Mouse (Mus musculus): ENCODE measurements around the gene Krt34. TPM values are rescaled to one million over a fixed set of nuclear protein-coding genes. Genes with fewer than 3 reads are reported as not detected.

Krt34 gene
- polyA plus RNA-seq, 1 experiment from 2014 or later, result not detected

GRCm38 (mm10) chr11:100046303-100046866 is 5.0 kb upstream of the Krt34 start:
- Histone ChIP-seq H3K9ac (no peak overlapping the region), H3K27ac (no peak overlapping the region), H3K36me3 (no peaks in the 10 kb centered on the region), H3K4me1 (replicated peaks) (peaks cover 7% of the 10 kb centered on the region), H3K4me3 (no peak overlapping the region), H3K27me3 (no peaks in the 10 kb centered on the region), H3K9me3 (replicated peaks) (no peaks in the 10 kb centered on the region), H3K4me2 (0 out of 2 replicates have a peak overlapping the region, but pooled peaks have one; percentile 8)
- no peak for ATAC-seq (replicated peaks; ENCODE audit: insufficient number of reproducible peaks, insufficient read depth, low FRiP score, low read depth)
- 39% methylated on average over 6 of the region's 6 CpGs for WGBS

DNA sequence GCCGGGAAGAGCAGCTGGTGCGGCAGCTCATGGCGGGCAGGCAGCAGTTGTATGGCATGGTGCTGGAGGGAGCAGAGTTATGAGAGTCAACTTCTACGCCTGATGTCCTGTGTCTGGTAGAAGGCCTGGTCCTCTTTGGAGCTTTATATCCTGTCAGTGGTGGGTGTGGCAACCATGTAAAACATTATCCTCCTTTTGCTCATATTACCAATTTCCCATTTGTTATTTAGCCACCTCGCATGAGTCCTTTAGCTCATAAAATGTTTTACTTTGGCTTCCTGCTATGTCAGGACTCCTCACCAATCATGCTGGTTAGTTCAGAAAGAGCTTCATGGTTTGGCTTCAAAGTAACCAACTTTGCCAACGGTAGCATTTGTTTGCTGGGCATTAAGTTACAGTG is 11.6 kb downstream of the Krt34 start, which contains the start of gene Krt33b:
Gene Krt33b (minus strand): TSS at position 101 of the 400 bp plus-strand sequence.
- H3K36me3 ChIP-seq, result no peaks in the 10 kb centered on the region
- no peaks in the 10 kb centered on the region for H3K4me1 ChIP-seq (replicated peaks)
- WGBS, result 84% methylated on average over 6 of the region's 6 CpGs
- H3K4me3 ChIP-seq, result no peak within 1 kb of the TSS
- H3K4me2 ChIP-seq, result no peak within 1 kb of the TSS
- H3K27me3 ChIP-seq, result no peaks in the 10 kb centered on the region
- H3K9me3 ChIP-seq (replicated peaks), result no peaks in the 10 kb centered on the region
- H3K27ac ChIP-seq, result no peak within 1 kb of the TSS
- ATAC-seq (replicated peaks; ENCODE audit: insufficient number of reproducible peaks, insufficient read depth, low FRiP score, low read depth), result no peak
- H3K9ac ChIP-seq, result no peak within 1 kb of the TSS

DNA sequence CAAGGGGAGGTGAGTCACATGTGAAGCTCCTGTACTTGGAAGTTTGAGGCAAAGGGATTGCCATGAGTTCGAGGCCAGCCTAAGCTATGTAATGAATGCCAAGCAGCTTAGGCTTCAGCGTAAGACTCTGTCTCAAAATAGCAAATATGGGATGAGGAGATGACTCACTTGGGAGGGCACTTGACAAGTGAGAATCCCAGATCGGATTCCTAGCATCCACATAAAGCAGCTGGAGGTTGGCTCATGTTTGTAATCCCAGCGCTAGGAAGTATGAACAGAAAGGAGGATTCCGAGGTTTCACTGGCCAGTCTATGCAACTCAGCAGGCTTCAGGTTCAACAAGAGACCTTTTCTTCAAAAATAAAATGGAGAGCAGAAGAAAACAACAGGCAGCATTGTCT is 19.9 kb downstream of the Krt34 start:
- WGBS, result 52% methylated on average over 5 of the region's 5 CpGs
- no peaks in the 10 kb centered on the region for H3K4me1 ChIP-seq (replicated peaks)
- no peaks in the 10 kb centered on the region for H3K9me3 ChIP-seq (replicated peaks)
- no peaks in the 10 kb centered on the region for H3K36me3 ChIP-seq
- ATAC-seq (replicated peaks; ENCODE audit: insufficient number of reproducible peaks, insufficient read depth, low FRiP score, low read depth), result no peak
- H3K4me3 ChIP-seq, result no peak overlapping the region
- H3K9ac ChIP-seq, result no peak overlapping the region
- H3K27me3 ChIP-seq, result no peaks in the 10 kb centered on the region
- no peak overlapping the region for H3K4me2 ChIP-seq
- H3K27ac ChIP-seq, result no peak overlapping the region

DNA sequence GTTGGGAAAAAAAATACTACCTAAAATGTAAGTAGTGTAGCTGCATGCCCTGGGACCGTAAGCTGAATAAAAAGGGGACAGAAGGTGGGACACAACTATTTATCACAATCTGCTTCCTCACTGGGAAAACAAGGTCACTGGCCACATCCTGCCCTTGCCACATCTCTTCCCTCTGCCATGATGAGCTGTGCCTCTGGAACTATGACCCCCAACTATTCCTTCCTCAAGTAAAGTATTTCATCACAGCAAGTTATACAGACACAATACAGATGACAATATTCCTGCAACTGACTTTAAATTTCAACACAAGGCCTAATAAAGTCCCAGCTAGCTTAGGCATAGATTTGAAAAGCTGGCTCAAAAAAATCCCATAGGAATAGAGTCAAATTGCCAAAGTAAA is 21.9 kb downstream of the Krt34 start:
- ATAC-seq (replicated peaks; ENCODE audit: insufficient number of reproducible peaks, insufficient read depth, low FRiP score, low read depth), result no peak
- Histone ChIP-seq H3K4me1 (replicated peaks) (no peaks in the 10 kb centered on the region), H3K36me3 (no peaks in the 10 kb centered on the region), H3K27ac (no peak overlapping the region), H3K4me3 (no peak overlapping the region), H3K9ac (no peak overlapping the region), H3K4me2 (no peak overlapping the region), H3K27me3 (no peaks in the 10 kb centered on the region), H3K9me3 (replicated peaks) (no peaks in the 10 kb centered on the region)
- WGBS, result 81% methylated on average over 1 of the region's 1 CpGs

- Histone ChIP-seq H3K27ac (no peak within 1 kb of the TSS), H3K4me2 (no peak within 1 kb of the TSS), H3K9ac (no peak within 1 kb of the TSS), H3K36me3 (no peaks in the 10 kb centered on the region), H3K9me3 (replicated peaks) (no peaks in the 10 kb centered on the region), H3K4me1 (replicated peaks) (no peaks in the 10 kb centered on the region), H3K27me3 (no peaks in the 10 kb centered on the region), H3K4me3 (no peak within 1 kb of the TSS)
- 78% methylated on average over 4 of the region's 4 CpGs for WGBS
- no peak for ATAC-seq (replicated peaks; ENCODE audit: insufficient number of reproducible peaks, insufficient read depth, low FRiP score, low read depth)
Observed at GRCm38 (mm10) chr11:100016112-100016511, 25.2 kb downstream of the Krt34 start, which contains the start of gene Krt33a. Gene Krt33a (minus strand): TSS chr11:100016212.

DNA sequence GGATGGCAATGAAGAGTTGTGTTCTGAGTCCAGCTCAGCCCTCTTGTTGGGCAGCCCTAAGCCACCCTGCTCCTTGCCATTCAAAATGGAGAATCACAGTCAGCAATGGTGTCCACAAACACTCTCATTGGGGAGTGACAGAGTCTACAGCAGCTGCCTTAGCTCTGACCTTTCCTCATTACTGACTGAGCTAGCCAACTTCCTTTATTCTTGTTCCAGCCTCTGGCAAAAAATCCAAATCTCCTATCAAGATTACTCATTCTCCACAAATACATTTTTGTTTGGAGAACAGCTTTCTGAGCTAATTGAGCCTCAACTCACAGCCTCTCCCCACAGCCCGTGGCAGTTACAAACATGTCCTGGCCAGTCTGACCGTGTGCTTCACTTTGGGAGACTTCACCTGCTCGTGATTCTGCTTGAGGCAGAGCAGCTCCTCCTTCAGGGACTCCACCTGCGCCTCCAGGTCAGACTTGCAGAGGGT is 27.6 kb downstream of the Krt34 start:
- no peaks in the 10 kb centered on the region; the same call in 1 of the 2 replicates for H3K27me3 ChIP-seq
- H3K9me3 ChIP-seq (replicated peaks), result no peaks in the 10 kb centered on the region
- no peak overlapping the region for H3K27ac ChIP-seq
- no peak overlapping the region for H3K4me3 ChIP-seq
- no peak overlapping the region for H3K9ac ChIP-seq
- ATAC-seq (replicated peaks; ENCODE audit: insufficient number of reproducible peaks, insufficient read depth, low FRiP score, low read depth), result no peak
- 68% methylated on average over 4 of the region's 4 CpGs for WGBS
- no peaks in the 10 kb centered on the region for H3K36me3 ChIP-seq
- no peaks in the 10 kb centered on the region for H3K4me1 ChIP-seq (replicated peaks)
- H3K4me2 ChIP-seq, result no peak overlapping the region

DNA sequence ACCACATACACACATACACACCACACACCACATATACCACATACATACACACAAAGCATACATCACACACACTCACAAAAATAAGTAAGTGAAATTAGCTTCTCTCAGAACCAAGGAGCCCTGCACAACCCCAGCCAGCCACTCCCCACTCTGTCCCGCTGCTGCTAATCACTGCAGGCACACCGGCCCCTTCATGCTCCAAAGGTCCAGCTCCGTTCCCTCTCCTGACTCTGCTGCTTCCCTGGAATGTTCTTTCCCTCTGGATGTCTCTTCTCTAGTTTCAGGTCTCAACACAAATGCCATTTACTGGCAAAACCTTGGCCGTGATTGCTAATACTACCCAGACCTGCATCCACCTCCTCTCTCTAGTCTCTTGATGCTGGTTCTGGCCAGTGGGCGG is 30.7 kb downstream of the Krt34 start:
- H3K9me3 ChIP-seq (replicated peaks), result no peaks in the 10 kb centered on the region
- H3K27ac ChIP-seq, result no peak overlapping the region
- H3K4me1 ChIP-seq (replicated peaks), result no peaks in the 10 kb centered on the region
- H3K4me2 ChIP-seq, result no peak overlapping the region
- WGBS, result 68% methylated on average over 5 of the region's 5 CpGs
- H3K9ac ChIP-seq, result no peak overlapping the region
- no peak overlapping the region for H3K4me3 ChIP-seq
- no peaks in the 10 kb centered on the region; the same call in 1 of the 2 replicates for H3K27me3 ChIP-seq
- ATAC-seq (replicated peaks; ENCODE audit: insufficient number of reproducible peaks, insufficient read depth, low FRiP score, low read depth), result no peak
- H3K36me3 ChIP-seq, result no peaks in the 10 kb centered on the region

DNA sequence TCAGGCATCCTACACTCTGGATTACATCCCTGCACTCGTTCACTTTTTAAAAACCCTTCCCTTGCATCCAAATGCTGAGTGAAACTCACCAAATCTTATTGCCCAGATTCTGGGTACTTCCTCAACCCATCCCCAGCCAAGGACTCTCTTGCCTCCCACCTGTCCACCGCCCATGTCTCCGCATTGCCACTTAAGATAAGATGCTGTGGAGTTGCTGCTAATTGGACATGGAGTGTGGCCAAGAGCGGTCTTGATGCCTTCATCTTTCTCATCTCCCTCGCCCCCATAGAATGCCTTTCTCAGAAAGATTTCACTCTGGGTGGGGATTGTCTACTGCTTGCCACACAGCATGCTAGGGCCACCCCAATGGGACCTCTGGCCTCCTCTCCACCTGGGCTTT is 33.0 kb downstream of the Krt34 start:
- H3K27me3 ChIP-seq, result no peaks in the 10 kb centered on the region; the same call in 1 of the 2 replicates
- 66% methylated on average over 5 of the region's 5 CpGs for WGBS
- no peaks in the 10 kb centered on the region for H3K36me3 ChIP-seq
- no peak overlapping the region for H3K9ac ChIP-seq
- H3K4me2 ChIP-seq, result no peak overlapping the region
- H3K27ac ChIP-seq, result no peak overlapping the region
- no peak overlapping the region for H3K4me3 ChIP-seq
- no peak for ATAC-seq (replicated peaks; ENCODE audit: insufficient number of reproducible peaks, insufficient read depth, low FRiP score, low read depth)
- H3K4me1 ChIP-seq (replicated peaks), result no peaks in the 10 kb centered on the region
- H3K9me3 ChIP-seq (replicated peaks), result no peaks in the 10 kb centered on the region

- H3K9ac ChIP-seq, result no peak overlapping the region
- no peak overlapping the region for H3K27ac ChIP-seq
- H3K36me3 ChIP-seq, result no peaks in the 10 kb centered on the region
- H3K4me1 ChIP-seq (replicated peaks), result no peaks in the 10 kb centered on the region
- 49% methylated on average over 3 of the region's 3 CpGs for WGBS
- no peak overlapping the region for H3K4me2 ChIP-seq
- no peak for ATAC-seq (replicated peaks; ENCODE audit: insufficient number of reproducible peaks, insufficient read depth, low FRiP score, low read depth)
- H3K4me3 ChIP-seq, result no peak overlapping the region
- H3K9me3 ChIP-seq (replicated peaks), result no peaks in the 10 kb centered on the region
- H3K27me3 ChIP-seq, result no peaks in the 10 kb centered on the region; the same call in 1 of the 2 replicates
Observed at GRCm38 (mm10) chr11:100006624-100007023, 34.7 kb downstream of the Krt34 start.

DNA sequence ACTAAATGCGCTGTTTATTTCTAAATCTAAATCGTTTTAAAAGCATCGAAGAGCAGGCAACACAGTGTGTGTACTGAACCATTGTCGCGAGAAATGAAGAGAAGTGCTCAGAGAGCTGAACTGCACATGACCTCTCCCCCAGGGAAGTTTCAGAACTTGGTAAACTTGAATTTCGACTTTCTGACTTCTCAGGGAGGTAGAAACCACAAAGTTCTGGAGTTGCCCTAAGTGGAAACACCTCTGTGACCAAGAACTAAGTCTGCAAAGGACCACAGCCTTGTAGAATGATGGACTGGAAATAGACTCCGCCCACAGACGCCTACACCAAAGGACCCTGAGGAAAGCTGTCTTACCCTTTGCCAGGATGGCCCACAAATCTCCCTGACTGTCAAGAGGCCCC is 35.4 kb downstream of the Krt34 start:
- Histone ChIP-seq H3K4me3 (no peak overlapping the region), H3K27ac (no peak overlapping the region), H3K36me3 (no peaks in the 10 kb centered on the region), H3K9me3 (replicated peaks) (no peaks in the 10 kb centered on the region), H3K27me3 (no peaks in the 10 kb centered on the region; the same call in 1 of the 2 replicates), H3K4me1 (replicated peaks) (no peaks in the 10 kb centered on the region), H3K4me2 (no peak overlapping the region), H3K9ac (no peak overlapping the region)
- no peak for ATAC-seq (replicated peaks; ENCODE audit: insufficient number of reproducible peaks, insufficient read depth, low FRiP score, low read depth)
- 80% methylated on average over 8 of the region's 8 CpGs for WGBS

- H3K4me1 ChIP-seq (replicated peaks), result no peaks in the 10 kb centered on the region
- no peak overlapping the region for H3K4me3 ChIP-seq
- H3K27me3 ChIP-seq, result no peaks in the 10 kb centered on the region
- H3K27ac ChIP-seq, result no peak overlapping the region
- H3K9ac ChIP-seq, result no peak overlapping the region
- ATAC-seq (replicated peaks; ENCODE audit: insufficient number of reproducible peaks, insufficient read depth, low FRiP score, low read depth), result no peak
- H3K9me3 ChIP-seq (replicated peaks), result no peaks in the 10 kb centered on the region
- H3K36me3 ChIP-seq, result no peaks in the 10 kb centered on the region
- 22% methylated on average over 6 of the region's 6 CpGs for WGBS
- no peak overlapping the region for H3K4me2 ChIP-seq
Observed at GRCm38 (mm10) chr11:100004846-100005245, 36.5 kb downstream of the Krt34 start.

DNA sequence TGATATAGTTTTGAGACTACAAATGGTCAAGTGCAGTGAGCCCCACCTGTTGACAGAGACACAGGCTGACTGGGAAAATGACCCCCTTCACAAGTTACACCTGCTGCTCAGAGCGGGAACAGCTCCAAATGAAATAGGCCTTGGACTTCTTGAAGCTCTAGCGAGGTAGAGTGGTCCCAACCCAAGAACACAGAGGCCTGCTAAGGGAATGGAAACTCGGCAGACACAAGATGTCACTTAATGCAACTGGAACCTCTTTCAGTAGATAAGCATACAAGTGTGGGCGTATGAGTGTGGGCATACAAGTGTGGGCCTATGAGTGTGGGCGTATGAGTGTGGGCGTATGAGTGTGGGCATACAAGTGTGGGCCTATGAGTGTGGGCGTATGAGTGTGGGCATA is 42.3 kb downstream of the Krt34 start:
- WGBS, result 80% methylated on average over 7 of the region's 7 CpGs

More for the DNA sequence above, 42.3 kb downstream of the Krt34 start:
- Histone ChIP-seq H3K9ac (no peak overlapping the region), H3K36me3 (no peaks in the 10 kb centered on the region), H3K4me3 (no peak overlapping the region), H3K4me2 (no peak overlapping the region), H3K9me3 (replicated peaks) (no peaks in the 10 kb centered on the region), H3K4me1 (replicated peaks) (no peaks in the 10 kb centered on the region), H3K27me3 (peaks cover 20% of the 10 kb centered on the region), H3K27ac (no peak overlapping the region)
- no peak for ATAC-seq (replicated peaks; ENCODE audit: insufficient number of reproducible peaks, insufficient read depth, low FRiP score, low read depth)

Measured in heart, embryonic 15.5 days (tissue).